ENCODE assay signal across 8 mouse cellular contexts in genomic region chr2:4557028-4557427, GRCm38 (mm10).
DNase-seq lines count a peak whose midpoint lies in the region; ATAC-seq and TF ChIP-seq lines count a peak whose summit lies in the region.

No protein-coding gene starts in this region.

- H3K9ac ChIP-seq in hindbrain, embryonic 13.5 days = no peak overlapping the region
- no peak overlapping the region for H3K9ac ChIP-seq in hindbrain, postnatal 0 days (replicated peaks; ENCODE audit: low read length)
- H3K9ac ChIP-seq in forebrain, embryonic 14.5 days (ENCODE audit: low read length) = no peak overlapping the region; the same call in 1 of the 2 replicates
- peak overlapping the region; percentile 13; the same call in 1 of the 2 replicates for H3K9ac ChIP-seq in liver, embryonic 15.5 days

- no peaks in the 10 kb centered on the region for H3K27me3 ChIP-seq in hindbrain, embryonic 13.5 days
- H3K27me3 ChIP-seq in hindbrain, postnatal 0 days (ENCODE audit: insufficient read depth, low read length) = no peaks in the 10 kb centered on the region
- H3K27me3 ChIP-seq in G1E (ENCODE audit: insufficient read depth, low read length) = no peaks in the 10 kb centered on the region
- H3K27me3 ChIP-seq in forebrain, embryonic 14.5 days (replicated peaks; ENCODE audit: control insufficient read depth, insufficient read depth, low read length) = no peaks in the 10 kb centered on the region
- no peaks in the 10 kb centered on the region for H3K27me3 ChIP-seq in liver, embryonic 15.5 days

- ATAC-seq in hindbrain, embryonic 13.5 days (ENCODE audit: low FRiP score) = no peak
- no peak for ATAC-seq in hindbrain, postnatal 0 days
- no peak for ATAC-seq in G1E (ENCODE audit: extremely low read depth, insufficient number of reproducible peaks, low FRiP score, poor library complexity, severe bottlenecking)
- no peak for ATAC-seq in forebrain, embryonic 14.5 days
- ATAC-seq in liver, embryonic 15.5 days (ENCODE audit: insufficient read depth) = no peak
- ATAC-seq in erythroid progenitor cell, adult 5-6 weeks (replicated peaks; ENCODE audit: low FRiP score, poor library complexity, severe bottlenecking) = no peak

- H3K27ac ChIP-seq in hindbrain, embryonic 13.5 days = 0 out of 2 replicates have a peak overlapping the region, but pooled peaks have one; percentile 52
- no peak overlapping the region for H3K27ac ChIP-seq in hindbrain, postnatal 0 days
- H3K27ac ChIP-seq in forebrain, embryonic 14.5 days (ENCODE audit: low read depth, low read length) = peak overlapping the region; percentile 79
- peak overlapping the region; percentile 100 for H3K27ac ChIP-seq in liver, embryonic 15.5 days (replicated peaks)

- no peak for DNase-seq in hindbrain, postnatal 0 days (ENCODE audit: low spot score)
- peak; percentile 24 for DNase-seq in G1E (ENCODE audit: low spot score)
- peak; percentile 41 for DNase-seq in forebrain, embryonic 14.5 days (ENCODE audit: low spot score)
- no peak for DNase-seq in frontal cortex, postnatal 14 days (ENCODE audit: low spot score in 2 of 2)
- no peak for DNase-seq in left cerebral cortex, adult 9 months (ENCODE audit: low spot score in 2 of 2)

- no peak overlapping the region for H3K4me2 ChIP-seq in hindbrain, embryonic 13.5 days
- no peak overlapping the region for H3K4me2 ChIP-seq in hindbrain, postnatal 0 days (ENCODE audit: low read depth, low read length)
- peak overlapping the region; percentile 12; the same call in 1 of the 2 replicates for H3K4me2 ChIP-seq in forebrain, embryonic 14.5 days (ENCODE audit: low read length)
- H3K4me2 ChIP-seq in liver, embryonic 15.5 days = peak overlapping the region; percentile 83

- no peaks in the 10 kb centered on the region for H3K36me3 ChIP-seq in hindbrain, embryonic 13.5 days
- H3K36me3 ChIP-seq in hindbrain, postnatal 0 days (ENCODE audit: insufficient read depth, low read length) = no peaks in the 10 kb centered on the region; the same call in 1 of the 2 replicates
- no peaks in the 10 kb centered on the region for H3K36me3 ChIP-seq in G1E (replicated peaks)
- 0 out of 2 replicates have a peak, but pooled peaks cover 4% of the 10 kb centered on the region for H3K36me3 ChIP-seq in forebrain, embryonic 14.5 days (ENCODE audit: control insufficient read depth, insufficient read depth, low read length)
- no peaks in the 10 kb centered on the region for H3K36me3 ChIP-seq in liver, embryonic 15.5 days (replicated peaks)

- no peak for TF ChIP-seq CTCF in hindbrain, postnatal 0 days (IDR thresholded peaks at IDR 0.05; ENCODE audit: low read depth)
- TF ChIP-seq CTCF in G1E (IDR thresholded peaks at IDR 0.05; ENCODE audit: low read depth, low read length) = no peak

- H3K4me3 ChIP-seq in hindbrain, embryonic 13.5 days = no peak overlapping the region
- no peak overlapping the region for H3K4me3 ChIP-seq in hindbrain, postnatal 0 days (ENCODE audit: low read length)
- no peak overlapping the region; the same call in 1 of the 2 replicates for H3K4me3 ChIP-seq in G1E (ENCODE audit: low read depth, low read length)
- no peak overlapping the region for H3K4me3 ChIP-seq in forebrain, embryonic 14.5 days (ENCODE audit: low read depth, low read length)
- H3K4me3 ChIP-seq in liver, embryonic 15.5 days (replicated peaks) = peak overlapping the region; percentile 70; the same call in 1 of the 2 replicates

- 40% methylated on average over 4 of the region's 4 CpGs for WGBS in hindbrain, embryonic 13.5 days
- 27% methylated on average over 4 of the region's 4 CpGs for WGBS in hindbrain, postnatal 0 days
- 9% methylated on average over 4 of the region's 4 CpGs for WGBS in forebrain, embryonic 14.5 days
- 14% methylated on average over 4 of the region's 4 CpGs for WGBS in liver, embryonic 15.5 days (ENCODE audit: insufficient replicate concordance)

- H3K9me3 ChIP-seq in hindbrain, embryonic 13.5 days = no peaks in the 10 kb centered on the region
- no peaks in the 10 kb centered on the region for H3K9me3 ChIP-seq in hindbrain, postnatal 0 days (ENCODE audit: low read length)
- no peaks in the 10 kb centered on the region for H3K9me3 ChIP-seq in G1E (replicated peaks)
- H3K9me3 ChIP-seq in forebrain, embryonic 14.5 days (replicated peaks; ENCODE audit: control insufficient read depth, low read length) = no peaks in the 10 kb centered on the region
- no peaks in the 10 kb centered on the region for H3K9me3 ChIP-seq in liver, embryonic 15.5 days (replicated peaks)

- H3K4me1 ChIP-seq in hindbrain, embryonic 13.5 days (replicated peaks) = peaks cover 69% of the 10 kb centered on the region
- H3K4me1 ChIP-seq in hindbrain, postnatal 0 days (ENCODE audit: insufficient read depth, low read length) = peaks cover 40% of the 10 kb centered on the region
- peaks cover 80% of the 10 kb centered on the region for H3K4me1 ChIP-seq in G1E (ENCODE audit: insufficient read depth, low read depth, low read length)
- peaks cover 52% of the 10 kb centered on the region for H3K4me1 ChIP-seq in forebrain, embryonic 14.5 days (ENCODE audit: control insufficient read depth, insufficient read depth, low read length)
- peaks cover 66% of the 10 kb centered on the region for H3K4me1 ChIP-seq in liver, embryonic 15.5 days (replicated peaks)

Comparison
In these comparisons a context has a peak if more than half of its experiments do, and no peak if none do; other contexts are left out.
1. H3K4me2 ChIP-seq: peak in forebrain, embryonic 14.5 days (single experiment) and liver, embryonic 15.5 days (single experiment); none in hindbrain, embryonic 13.5 days (single experiment) and hindbrain, postnatal 0 days (single experiment).
2. DNase-seq: peak in G1E (single experiment) and forebrain, embryonic 14.5 days (single experiment); none in hindbrain, postnatal 0 days (single experiment), frontal cortex, postnatal 14 days (0 of 2) and left cerebral cortex, adult 9 months (0 of 2).